Mouse (Mus musculus): Measurements from ENCODE around the gene Tepsin. TPM values are rescaled to one million over a fixed set of nuclear protein-coding genes. Genes with fewer than 3 reads are reported as not detected.

The Tepsin gene
- total and polyA plus RNA-seq, 2 experiments from 2014 or later: 13.8 to 31.6 TPM

- H3K4me1 ChIP-seq (ENCODE audit: insufficient read depth, low read length): peaks cover 33% of the 10 kb centered on the region
Measured at GRCm38 (mm10) chr11:120046553-120047191, 51.9 kb downstream of the Tepsin start, which contains the start of gene Aatk. TSS of gene Aatk (minus strand) at chr11:120047167.

DNA sequence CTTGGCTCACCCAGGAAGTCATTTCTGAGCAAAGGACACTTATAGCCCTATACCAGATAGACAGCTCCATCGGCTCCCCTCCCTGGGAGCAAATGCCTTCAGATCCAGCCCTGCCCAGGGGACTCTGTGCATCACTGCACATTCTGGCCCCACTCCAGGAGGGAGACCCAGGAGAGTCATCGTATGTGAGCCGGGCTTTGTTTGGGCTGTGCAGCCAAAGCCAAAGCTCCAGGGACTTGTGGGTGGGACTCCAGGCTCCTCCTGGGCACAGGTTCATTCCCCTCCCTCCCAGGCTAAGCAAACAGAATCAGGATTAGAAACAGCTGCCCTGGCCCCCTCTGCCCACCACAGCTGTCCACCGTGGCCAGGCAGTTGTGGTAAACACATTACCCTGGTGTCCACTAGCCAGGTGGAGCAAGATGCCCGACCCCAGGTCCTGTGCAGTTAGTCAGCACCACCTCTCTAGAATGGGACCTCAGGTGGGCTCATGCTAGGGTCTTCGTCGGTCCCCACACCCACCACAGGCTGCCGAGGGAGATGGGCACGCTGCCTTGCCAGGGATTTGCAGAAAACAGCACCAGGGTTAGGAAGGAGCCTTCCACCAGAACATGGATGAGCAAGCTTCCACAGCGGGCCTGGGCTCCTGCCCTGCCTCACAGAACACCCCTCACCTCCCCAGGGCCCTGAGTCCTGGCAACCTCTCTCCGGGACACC, 52.5 kb downstream of the Tepsin start:
- H3K4me2 ChIP-seq (ENCODE audit: low read depth, low read length): peak overlapping the region; percentile 85
- H3K27me3 ChIP-seq (ENCODE audit: insufficient read depth, low read length): no peaks in the 10 kb centered on the region
- no peaks in the 10 kb centered on the region for H3K9me3 ChIP-seq (ENCODE audit: low read length)
- DNase-seq (ENCODE audit: low spot score) (peak; percentile 70), ATAC-seq (peak; percentile 31; the same call in 1 of the 2 replicates)
- H3K4me3 ChIP-seq (ENCODE audit: low read length): peak overlapping the region; percentile 67
- peak overlapping the region; percentile 83 for H3K9ac ChIP-seq (replicated peaks; ENCODE audit: low read length)
- TF ChIP-seq CTCF (IDR thresholded peaks at IDR 0.05; ENCODE audit: low read depth): no peak
- peak overlapping the region; percentile 94 for H3K27ac ChIP-seq
- WGBS: 19% methylated on average over 11 of the region's 11 CpGs
- no peaks in the 10 kb centered on the region for H3K36me3 ChIP-seq (ENCODE audit: insufficient read depth, low read length)
- peaks cover 38% of the 10 kb centered on the region for H3K4me1 ChIP-seq (ENCODE audit: insufficient read depth, low read length)

More at GRCm38 (mm10) chr11:120046553-120047191, 51.9 kb downstream of the Tepsin start, which contains the start of gene Aatk:
- peak within 1 kb of the TSS; percentile 94 for H3K27ac ChIP-seq
- ATAC-seq (0 out of 2 replicates have a peak, but pooled peaks have one; percentile 5), DNase-seq (ENCODE audit: low spot score) (peak; percentile 70)
- no peak for TF ChIP-seq CTCF (IDR thresholded peaks at IDR 0.05; ENCODE audit: low read depth)
- H3K4me3 ChIP-seq (ENCODE audit: low read length): peak within 1 kb of the TSS; percentile 67
- no peaks in the 10 kb centered on the region for H3K27me3 ChIP-seq (ENCODE audit: insufficient read depth, low read length)
- H3K9ac ChIP-seq (replicated peaks; ENCODE audit: low read length): peak within 1 kb of the TSS; percentile 83
- peak within 1 kb of the TSS; percentile 85 for H3K4me2 ChIP-seq (ENCODE audit: low read depth, low read length)
- H3K36me3 ChIP-seq (ENCODE audit: insufficient read depth, low read length): no peaks in the 10 kb centered on the region
- H3K9me3 ChIP-seq (ENCODE audit: low read length): no peaks in the 10 kb centered on the region
- WGBS: under 1% methylated on average over 55 of the region's 63 CpGs

GRCm38 (mm10) chr11:120045341-120045740, 53.2 kb downstream of the Tepsin start:
- 49% methylated on average over 4 of the region's 4 CpGs for WGBS
- Histone ChIP-seq H3K9me3 (ENCODE audit: low read length) (no peaks in the 10 kb centered on the region), H3K27ac (peak overlapping the region; percentile 94), H3K4me2 (ENCODE audit: low read depth, low read length) (peak overlapping the region; percentile 85), H3K4me3 (ENCODE audit: low read length) (peak overlapping the region; percentile 67), H3K36me3 (ENCODE audit: insufficient read depth, low read length) (no peaks in the 10 kb centered on the region), H3K4me1 (ENCODE audit: insufficient read depth, low read length) (peaks cover 44% of the 10 kb centered on the region), H3K27me3 (ENCODE audit: insufficient read depth, low read length) (no peaks in the 10 kb centered on the region), H3K9ac (replicated peaks; ENCODE audit: low read length) (peak overlapping the region; percentile 83)
- TF ChIP-seq CTCF (IDR thresholded peaks at IDR 0.05; ENCODE audit: low read depth): no peak
- ATAC-seq (no peak), DNase-seq (ENCODE audit: low spot score) (no peak)

GRCm38 (mm10) chr11:120042141-120042838, 56.2 kb downstream of the Tepsin start:
- Histone ChIP-seq H3K4me2 (ENCODE audit: low read depth, low read length) (peak overlapping the region; percentile 16; the same call in 1 of the 2 replicates), H3K9me3 (ENCODE audit: low read length) (no peaks in the 10 kb centered on the region), H3K4me3 (ENCODE audit: low read length) (no peak overlapping the region), H3K9ac (replicated peaks; ENCODE audit: low read length) (no peak overlapping the region), H3K27ac (peak overlapping the region; percentile 46), H3K27me3 (ENCODE audit: insufficient read depth, low read length) (no peaks in the 10 kb centered on the region), H3K36me3 (ENCODE audit: insufficient read depth, low read length) (no peaks in the 10 kb centered on the region), H3K4me1 (ENCODE audit: insufficient read depth, low read length) (peaks cover 37% of the 10 kb centered on the region)
- no peak for ATAC-seq
- no peak for DNase-seq (ENCODE audit: low spot score)
- 65% methylated on average over 7 of the region's 7 CpGs for WGBS
- no peak for TF ChIP-seq CTCF (IDR thresholded peaks at IDR 0.05; ENCODE audit: low read depth)

GRCm38 (mm10) chr11:120041191-120042123, 57.1 kb downstream of the Tepsin start:
- WGBS: 66% methylated on average over 13 of the region's 13 CpGs
- Histone ChIP-seq H3K9ac (replicated peaks; ENCODE audit: low read length) (0 out of 2 replicates have a peak overlapping the region, but pooled peaks have one; percentile 9), H3K27me3 (ENCODE audit: insufficient read depth, low read length) (no peaks in the 10 kb centered on the region), H3K27ac (peak overlapping the region; percentile 46), H3K4me2 (ENCODE audit: low read depth, low read length) (peak overlapping the region; percentile 16; the same call in 1 of the 2 replicates), H3K4me3 (ENCODE audit: low read length) (no peak overlapping the region), H3K4me1 (ENCODE audit: insufficient read depth, low read length) (peaks cover 37% of the 10 kb centered on the region), H3K36me3 (ENCODE audit: insufficient read depth, low read length) (no peaks in the 10 kb centered on the region), H3K9me3 (ENCODE audit: low read length) (no peaks in the 10 kb centered on the region)
- TF ChIP-seq CTCF (IDR thresholded peaks at IDR 0.05; ENCODE audit: low read depth): no peak
- DNase-seq (ENCODE audit: low spot score) (no peak), ATAC-seq (no peak)

Small RNA genes lying within 50 kb of the gene (microRNA-seq; reads per million reads assigned to microRNA genes)
- 0 reads per million in 2 experiments for gene Gm25948

Other genes with a start within 250 kb of the Tepsin start
- gene Chmp6, start 185.3 kb downstream of the Tepsin start, total RNA-seq (2014; rRNA removed): 102 and 117 TPM in 2 replicates
- gene Chmp6, start 185.3 kb downstream of the Tepsin start, polyA plus RNA-seq (2015; fragmentation: Nextera tagmentation; extraction: Ambion mirVana): 115 and 118 TPM in 2 replicates
- 45.9 and 62.4 TPM in 2 replicates for gene Baiap2, start 156.0 kb downstream of the Tepsin start, total RNA-seq (2014; rRNA removed)
- gene Baiap2, start 156.0 kb downstream of the Tepsin start, polyA plus RNA-seq (2015; fragmentation: Nextera tagmentation; extraction: Ambion mirVana): 30.8 and 31.5 TPM in 2 replicates
- gene Aatk, start 51.6 kb downstream of the Tepsin start, total RNA-seq (2014; rRNA removed): 161 and 184 TPM in 2 replicates
- 33.3 and 35.5 TPM in 2 replicates for gene Aatk, start 51.6 kb downstream of the Tepsin start, polyA plus RNA-seq (2015; fragmentation: Nextera tagmentation; extraction: Ambion mirVana)
- gene Cep131, start 11.9 kb downstream of the Tepsin start, total RNA-seq (2014; rRNA removed): 18.5 and 18.7 TPM in 2 replicates
- 23.3 and 26.4 TPM in 2 replicates for gene Cep131, start 11.9 kb downstream of the Tepsin start, polyA plus RNA-seq (2015; fragmentation: Nextera tagmentation; extraction: Ambion mirVana)
- 56.1 and 82.6 TPM in 2 replicates for gene Ndufaf8, start 197 bp upstream of the Tepsin start, total RNA-seq (2014; rRNA removed)
- 62.7 and 70.2 TPM in 2 replicates for gene Ndufaf8, start 197 bp upstream of the Tepsin start, polyA plus RNA-seq (2015; fragmentation: Nextera tagmentation; extraction: Ambion mirVana)
- 167 and 178 TPM in 2 replicates for gene Slc38a10, start 52.6 kb upstream of the Tepsin start, total RNA-seq (2014; rRNA removed)
- gene Slc38a10, start 52.6 kb upstream of the Tepsin start, polyA plus RNA-seq (2015; fragmentation: Nextera tagmentation; extraction: Ambion mirVana): 95.9 and 101 TPM in 2 replicates
- 31.1 and 43.1 TPM in 2 replicates for gene Bahcc1, start 134.2 kb upstream of the Tepsin start, total RNA-seq (2014; rRNA removed)
- gene Bahcc1, start 134.2 kb upstream of the Tepsin start, polyA plus RNA-seq (2015; fragmentation: Nextera tagmentation; extraction: Ambion mirVana): 8.8 and 9.1 TPM in 2 replicates
- 2,410 and 2,568 TPM in 2 replicates for gene Actg1, start 249.8 kb upstream of the Tepsin start, total RNA-seq (2014; rRNA removed)
- 3,348 and 3,639 TPM in 2 replicates for gene Actg1, start 249.8 kb upstream of the Tepsin start, polyA plus RNA-seq (2015; fragmentation: Nextera tagmentation; extraction: Ambion mirVana)

All from hindbrain, postnatal 0 days (tissue).